Mouse (Mus musculus) lung, postnatal 25 days (tissue): ENCODE measurements around the gene Chpt1.
"Not testable (repeated sequence)": the region's sequence is repeated elsewhere in the genome, so short reads cannot be mapped to it uniquely, and the experiment has no call there.

Experiments used
- DNase-seq: peaks from one replicate; pipeline ENCODE4 v3.0.0; 2022; ENCODE audit warnings: low spot score

Gene Chpt1

GRCm38 (mm10) chr10:88503421-88504314 is at the start of gene Chpt1:
Gene Chpt1, minus strand, starts transcription at chr10:88504073.
- DNase-seq: peak; percentile 80

- DNase-seq: no peak
These were observed 48.9 kb upstream of the Chpt1 start for GRCm38 (mm10) chr10:88552738-88553137.

GRCm38 (mm10) chr10:88550225-88550624 is 46.4 kb upstream of the Chpt1 start:
- DNase-seq: no peak

- DNase-seq: no peak
These were observed 43.8 kb upstream of the Chpt1 start for GRCm38 (mm10) chr10:88547635-88548034.

- no peak for DNase-seq
These were observed 26.8 kb upstream of the Chpt1 start for GRCm38 (mm10) chr10:88530631-88531030.

- DNase-seq: no peak
These were observed 20.1 kb upstream of the Chpt1 start for GRCm38 (mm10) chr10:88524016-88524415.

- no peak for DNase-seq
These were observed 19.3 kb upstream of the Chpt1 start for GRCm38 (mm10) chr10:88523212-88523611.

- DNase-seq: no peak
These were observed 18.9 kb upstream of the Chpt1 start for GRCm38 (mm10) chr10:88522795-88523194.

GRCm38 (mm10) chr10:88515049-88515448 is 11.2 kb upstream of the Chpt1 start:
- DNase-seq: not testable (repeated sequence)

GRCm38 (mm10) chr10:88514495-88514894 is 10.6 kb upstream of the Chpt1 start:
- DNase-seq: peak; percentile 64

GRCm38 (mm10) chr10:88513574-88514135 is 9.8 kb upstream of the Chpt1 start:
- no peak for DNase-seq

GRCm38 (mm10) chr10:88511355-88511754 is 7.5 kb upstream of the Chpt1 start:
- no peak for DNase-seq

GRCm38 (mm10) chr10:88510503-88511271 is 6.8 kb upstream of the Chpt1 start:
- peak; percentile 61 for DNase-seq

- no peak for DNase-seq
These were observed 3.8 kb upstream of the Chpt1 start for GRCm38 (mm10) chr10:88507691-88508143.

- no peak for DNase-seq
These were observed 1.4 kb upstream of the Chpt1 start for GRCm38 (mm10) chr10:88505256-88505655.

GRCm38 (mm10) chr10:88504481-88504880 is 608 bp upstream of the Chpt1 start:
- DNase-seq: peak; percentile 37

- DNase-seq: no peak
These were observed 954 bp downstream of the Chpt1 start for GRCm38 (mm10) chr10:88502919-88503318.

- no peak for DNase-seq
These were observed 1.7 kb downstream of the Chpt1 start for GRCm38 (mm10) chr10:88501886-88502765.

- peak; percentile 49 for DNase-seq
These were observed 2.5 kb downstream of the Chpt1 start for GRCm38 (mm10) chr10:88501370-88501769.

- peak; percentile 36 for DNase-seq
These were observed 3.9 kb downstream of the Chpt1 start for GRCm38 (mm10) chr10:88499993-88500392.

GRCm38 (mm10) chr10:88496864-88497564 is 6.9 kb downstream of the Chpt1 start:
- DNase-seq: no peak
